Mouse (Mus musculus) gonadal fat pad, adult 2 months (tissue): Measurements from ENCODE around the gene Gm10230. TPM values are rescaled to one million over a fixed set of nuclear protein-coding genes. Genes with fewer than 3 reads are reported as not detected.
"Not testable (repeated sequence)": the region's sequence is repeated elsewhere in the genome, so short reads cannot be mapped to it uniquely, and the experiment has no call there.

Source experiments
- DNase-seq: peaks from one replicate; pipeline ENCODE4 v3.0.0-alpha.2; 2012; ENCODE audit warnings: low read depth
- polyA plus RNA-seq: library from polyadenylated mRNA; depleted of rRNA; stranded (reverse); fragments of >200 nt; gene quantifications from 2 replicates; pipeline ENCODE4 v1.2.3, GENCODE M21; 2012; rRNA removed

Gm10230 gene
- polyA plus RNA-seq = not detected in 2 replicates

- not testable (repeated sequence) for DNase-seq
Observed at GRCm38 (mm10) chrX:27494782-27495181, at the start of gene Gm10230. Gene Gm10230 (minus strand): TSS chrX:27494882.
